Mouse (Mus musculus) G1E (cell line): ENCODE measurements around the gene Tnf.

Source experiments
- CTCF ChIP-seq: IDR thresholded peaks from 2 replicates; pipeline ENCODE4 v1.5.1; 2012; ENCODE audit warnings: low read depth, low read length, inconsistent platforms, mixed read lengths
- GATA1 ChIP-seq: IDR thresholded peaks from 2 replicates; pipeline ENCODE4 v1.6.1; 2012; ENCODE audit warnings: borderline replicate concordance, low read length, inconsistent platforms, mixed read lengths
- GATA2 ChIP-seq: IDR thresholded peaks from 2 replicates; pipeline ENCODE4 v1.6.1; 2012; ENCODE audit warnings: low read depth, low read length, inconsistent platforms, borderline replicate concordance
- POLR2AphosphoS5 ChIP-seq: IDR thresholded peaks from 2 replicates; pipeline ENCODE4 v1.6.1; 2012; ENCODE audit warnings: low read depth, low read length, inconsistent platforms; ENCODE audit not compliant: insufficient replicate concordance
- TAL1 ChIP-seq: conservative IDR thresholded peaks from 2 replicates; pipeline ENCODE4 v1.6.1; 2012; ENCODE audit warnings: low read depth, low read length, inconsistent platforms, mixed read lengths

GRCm38 (mm10) chr17:35175968-35176367 is 25.8 kb downstream of the Tnf start, which contains the start of gene Aif1:
- TF ChIP-seq CTCF (no peak), POLR2AphosphoS5 (no peak), GATA1 (no peak), TAL1 (no peak), GATA2 (no peak)
